Mouse (Mus musculus): ENCODE results near the gene Ercc4. TPM values are rescaled to one million over a fixed set of nuclear protein-coding genes. Genes with fewer than 3 reads are reported as not detected.

Ercc4 gene
- polyA plus RNA-seq, 1 experiment = 24.5 TPM

DNA sequence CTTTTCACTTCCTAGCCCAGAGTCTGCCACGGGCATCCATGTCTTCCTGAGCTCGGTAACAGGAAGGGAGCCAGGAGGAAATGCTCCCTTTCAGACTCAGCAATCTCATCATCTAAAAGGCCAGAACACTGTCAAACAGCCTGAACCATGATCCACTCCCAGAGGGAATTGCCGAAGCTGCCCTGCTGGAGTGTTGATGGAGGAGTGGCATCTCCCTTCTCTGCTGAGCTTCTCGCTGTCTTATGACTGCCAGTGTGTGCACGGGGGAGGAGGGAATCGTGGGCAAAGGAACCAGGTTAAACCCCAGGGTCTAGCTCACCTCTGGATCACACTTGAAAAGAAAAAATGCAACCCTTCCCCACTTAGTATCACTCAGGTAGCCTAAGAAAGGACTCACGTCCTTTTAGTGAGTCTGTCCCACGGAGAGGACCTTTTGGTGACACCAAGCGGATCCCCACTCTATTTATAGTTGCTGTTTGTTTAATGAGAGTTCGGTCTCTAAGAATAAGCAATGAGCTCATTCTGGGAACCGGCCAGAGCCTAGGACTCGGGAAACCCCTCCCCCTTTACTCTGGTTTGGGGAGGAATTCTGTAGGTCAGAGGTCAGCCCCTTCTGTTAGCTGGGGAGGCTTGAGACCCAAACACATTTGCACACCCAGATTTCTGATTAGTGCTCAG lies 80.1 kb downstream of the Ercc4 start:
- no peaks in the 10 kb centered on the region for H3K4me1 ChIP-seq (replicated peaks; ENCODE audit: control insufficient read depth, insufficient read depth, low read length)
- no peak overlapping the region for H3K27ac ChIP-seq (ENCODE audit: control insufficient read depth, insufficient read depth, low read length)
- no peak overlapping the region for H3K4me3 ChIP-seq (ENCODE audit: control insufficient read depth, insufficient read depth, low read length)
- H3K36me3 ChIP-seq (ENCODE audit: control insufficient read depth, insufficient read depth, low read length) = no peaks in the 10 kb centered on the region
- no peaks in the 10 kb centered on the region for H3K27me3 ChIP-seq (ENCODE audit: control insufficient read depth, insufficient read depth, low read length)
- WGBS = 80% methylated on average over 12 of the region's 12 CpGs
- TF ChIP-seq CTCF (IDR thresholded peaks at IDR 0.05; ENCODE audit: borderline replicate concordance, control insufficient read depth, extremely low read depth, insufficient read depth, low read length, poor library complexity) = no peak
- TF ChIP-seq POLR2A (IDR thresholded peaks at IDR 0.05; ENCODE audit: control insufficient read depth, extremely low read depth, insufficient read depth, low read length, poor library complexity) = no peak
- DNase-seq = no peak

DNA sequence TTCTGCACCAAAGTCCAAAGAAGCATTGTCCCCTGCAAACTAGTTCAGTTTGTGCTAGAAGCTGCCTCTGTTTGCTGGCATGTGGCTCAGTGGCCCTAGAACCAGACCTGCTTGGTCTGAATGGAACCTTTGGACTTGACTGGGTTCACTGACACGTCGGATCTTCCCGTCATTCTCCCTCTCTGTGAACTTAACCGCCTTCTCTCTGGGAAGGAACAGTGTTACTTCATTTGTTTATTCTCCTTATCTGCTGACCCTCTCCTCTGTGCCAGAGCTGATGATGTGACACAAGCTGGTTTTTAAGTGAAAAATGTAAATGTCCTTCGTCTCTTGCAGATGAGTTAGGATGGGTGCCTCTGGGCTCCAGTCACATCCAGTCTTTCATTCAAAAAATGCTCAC lies 81.0 kb downstream of the Ercc4 start:
- Histone ChIP-seq H3K27me3 (ENCODE audit: control insufficient read depth, insufficient read depth, low read length) (no peaks in the 10 kb centered on the region), H3K36me3 (ENCODE audit: control insufficient read depth, insufficient read depth, low read length) (no peaks in the 10 kb centered on the region), H3K4me3 (ENCODE audit: control insufficient read depth, insufficient read depth, low read length) (no peak overlapping the region), H3K27ac (ENCODE audit: control insufficient read depth, insufficient read depth, low read length) (no peak overlapping the region), H3K4me1 (replicated peaks; ENCODE audit: control insufficient read depth, insufficient read depth, low read length) (no peaks in the 10 kb centered on the region)
- TF ChIP-seq POLR2A (IDR thresholded peaks at IDR 0.05; ENCODE audit: control insufficient read depth, extremely low read depth, insufficient read depth, low read length, poor library complexity) (no peak), CTCF (IDR thresholded peaks at IDR 0.05; ENCODE audit: borderline replicate concordance, control insufficient read depth, extremely low read depth, insufficient read depth, low read length, poor library complexity) (no peak)
- WGBS = 95% methylated on average over 5 of the region's 5 CpGs
- no peak for DNase-seq

DNA sequence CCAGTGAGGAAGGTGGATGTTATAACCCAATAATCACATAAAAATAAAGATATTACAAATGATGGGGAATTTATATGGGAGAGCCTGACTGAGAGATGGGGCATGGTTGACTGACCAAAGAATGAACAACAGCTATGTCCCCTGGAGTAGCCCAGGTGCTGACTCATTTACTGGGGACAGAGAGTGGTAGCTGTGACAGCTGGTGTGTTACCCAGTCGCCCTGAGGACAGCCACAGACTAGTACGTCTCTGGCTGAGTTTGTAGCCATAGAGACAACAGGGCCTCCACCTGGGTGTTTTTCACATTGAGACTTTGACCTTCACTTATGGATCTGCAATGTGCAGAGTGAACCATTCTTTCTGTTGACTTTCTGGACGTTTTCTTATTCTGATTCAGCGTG lies 81.7 kb downstream of the Ercc4 start:
- Histone ChIP-seq H3K4me1 (replicated peaks; ENCODE audit: control insufficient read depth, insufficient read depth, low read length) (no peaks in the 10 kb centered on the region), H3K36me3 (ENCODE audit: control insufficient read depth, insufficient read depth, low read length) (no peaks in the 10 kb centered on the region), H3K4me3 (ENCODE audit: control insufficient read depth, insufficient read depth, low read length) (no peak overlapping the region), H3K27ac (ENCODE audit: control insufficient read depth, insufficient read depth, low read length) (no peak overlapping the region), H3K27me3 (ENCODE audit: control insufficient read depth, insufficient read depth, low read length) (no peaks in the 10 kb centered on the region)
- DNase-seq = no peak
- 81% methylated on average over 4 of the region's 4 CpGs for WGBS
- TF ChIP-seq CTCF (IDR thresholded peaks at IDR 0.05; ENCODE audit: borderline replicate concordance, control insufficient read depth, extremely low read depth, insufficient read depth, low read length, poor library complexity) (no peak), POLR2A (IDR thresholded peaks at IDR 0.05; ENCODE audit: control insufficient read depth, extremely low read depth, insufficient read depth, low read length, poor library complexity) (no peak)

DNA sequence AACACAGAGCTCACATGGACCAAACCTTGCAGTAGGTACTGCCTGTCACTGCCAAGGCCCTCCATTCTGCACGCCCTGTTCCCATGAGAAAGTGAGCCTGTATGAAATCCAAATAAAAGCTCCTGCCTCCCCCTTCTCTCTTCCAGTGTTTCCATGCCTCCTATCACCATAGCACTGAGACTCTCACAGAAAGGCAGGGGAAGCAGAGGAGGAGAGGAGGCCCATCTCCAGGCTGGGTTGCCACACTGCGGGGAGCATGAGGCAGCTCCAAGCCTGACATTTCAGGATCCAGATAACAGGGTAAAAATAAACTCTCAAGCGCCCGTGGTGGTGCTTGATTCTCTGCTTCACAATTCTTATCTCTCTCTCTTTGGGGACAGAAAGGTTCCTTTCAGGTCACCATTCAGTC lies 84.2 kb downstream of the Ercc4 start:
- 0 out of 2 replicates have a peak, but pooled peaks cover 2% of the 10 kb centered on the region for H3K4me1 ChIP-seq (replicated peaks; ENCODE audit: control insufficient read depth, insufficient read depth, low read length)
- H3K36me3 ChIP-seq (ENCODE audit: control insufficient read depth, insufficient read depth, low read length) = no peaks in the 10 kb centered on the region
- TF ChIP-seq CTCF (IDR thresholded peaks at IDR 0.05; ENCODE audit: borderline replicate concordance, control insufficient read depth, extremely low read depth, insufficient read depth, low read length, poor library complexity) = no peak
- TF ChIP-seq POLR2A (IDR thresholded peaks at IDR 0.05; ENCODE audit: control insufficient read depth, extremely low read depth, insufficient read depth, low read length, poor library complexity) = no peak
- H3K4me3 ChIP-seq (ENCODE audit: control insufficient read depth, insufficient read depth, low read length) = no peak overlapping the region
- H3K27ac ChIP-seq (ENCODE audit: control insufficient read depth, insufficient read depth, low read length) = no peak overlapping the region
- H3K27me3 ChIP-seq (ENCODE audit: control insufficient read depth, insufficient read depth, low read length) = no peaks in the 10 kb centered on the region
- no peak for DNase-seq
- 91% methylated on average over 4 of the region's 4 CpGs for WGBS

DNA sequence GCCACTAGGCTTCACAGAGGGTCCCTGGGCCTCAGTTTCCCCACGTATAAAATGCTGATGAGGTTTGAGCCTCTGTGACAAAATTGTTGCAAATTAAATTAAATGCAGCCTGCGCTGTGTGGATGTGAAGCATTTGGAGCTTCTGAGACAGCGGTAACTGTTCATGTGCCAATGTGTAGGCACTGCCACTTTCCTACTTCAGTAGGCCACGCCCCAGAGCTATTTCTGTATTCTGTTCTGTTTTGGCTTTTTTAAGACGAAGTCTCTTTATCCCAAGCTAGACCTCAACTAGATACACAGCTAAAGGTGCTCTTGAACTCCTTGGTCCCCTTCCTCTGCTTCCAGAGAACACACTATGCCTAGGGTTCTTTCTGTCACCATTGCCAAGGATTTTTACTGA lies 85.4 kb downstream of the Ercc4 start:
- Histone ChIP-seq H3K36me3 (ENCODE audit: control insufficient read depth, insufficient read depth, low read length) (no peaks in the 10 kb centered on the region), H3K4me1 (replicated peaks; ENCODE audit: control insufficient read depth, insufficient read depth, low read length) (peaks cover 2% of the 10 kb centered on the region; the same call in 1 of the 2 replicates), H3K27ac (ENCODE audit: control insufficient read depth, insufficient read depth, low read length) (no peak overlapping the region), H3K27me3 (ENCODE audit: control insufficient read depth, insufficient read depth, low read length) (no peaks in the 10 kb centered on the region), H3K4me3 (ENCODE audit: control insufficient read depth, insufficient read depth, low read length) (no peak overlapping the region)
- DNase-seq = no peak
- WGBS = 89% methylated on average over 5 of the region's 5 CpGs
- no peak for TF ChIP-seq CTCF (IDR thresholded peaks at IDR 0.05; ENCODE audit: borderline replicate concordance, control insufficient read depth, extremely low read depth, insufficient read depth, low read length, poor library complexity)

DNA sequence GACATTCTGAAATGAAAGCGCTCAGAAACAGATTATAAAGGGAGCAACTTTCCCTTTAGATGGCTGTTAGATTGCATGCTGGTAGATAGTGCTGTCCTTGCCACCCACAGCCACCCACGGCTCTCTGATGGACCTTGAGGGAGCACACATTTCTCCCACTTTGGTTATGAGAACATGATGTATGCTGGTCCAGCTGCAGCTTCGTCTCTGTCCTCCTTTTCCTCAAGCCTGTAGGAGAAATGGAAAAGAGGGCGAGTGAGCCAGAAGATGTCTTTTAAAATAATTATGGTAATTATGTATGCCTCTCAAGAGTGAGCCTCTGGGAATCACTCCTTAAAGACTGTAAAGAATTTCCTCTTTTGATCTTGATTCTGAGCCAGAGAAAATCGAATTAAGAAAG lies 87.1 kb downstream of the Ercc4 start:
- no peak for DNase-seq
- Histone ChIP-seq H3K27me3 (ENCODE audit: control insufficient read depth, insufficient read depth, low read length) (no peaks in the 10 kb centered on the region), H3K4me3 (ENCODE audit: control insufficient read depth, insufficient read depth, low read length) (no peak overlapping the region), H3K27ac (ENCODE audit: control insufficient read depth, insufficient read depth, low read length) (no peak overlapping the region), H3K36me3 (ENCODE audit: control insufficient read depth, insufficient read depth, low read length) (no peaks in the 10 kb centered on the region), H3K4me1 (replicated peaks; ENCODE audit: control insufficient read depth, insufficient read depth, low read length) (peaks cover 2% of the 10 kb centered on the region; the same call in 1 of the 2 replicates)
- TF ChIP-seq CTCF (IDR thresholded peaks at IDR 0.05; ENCODE audit: borderline replicate concordance, control insufficient read depth, extremely low read depth, insufficient read depth, low read length, poor library complexity) (no peak), POLR2A (IDR thresholded peaks at IDR 0.05; ENCODE audit: control insufficient read depth, extremely low read depth, insufficient read depth, low read length, poor library complexity) (no peak)
- 76% methylated on average over 5 of the region's 5 CpGs for whole genome bisulfite sequencing

DNA sequence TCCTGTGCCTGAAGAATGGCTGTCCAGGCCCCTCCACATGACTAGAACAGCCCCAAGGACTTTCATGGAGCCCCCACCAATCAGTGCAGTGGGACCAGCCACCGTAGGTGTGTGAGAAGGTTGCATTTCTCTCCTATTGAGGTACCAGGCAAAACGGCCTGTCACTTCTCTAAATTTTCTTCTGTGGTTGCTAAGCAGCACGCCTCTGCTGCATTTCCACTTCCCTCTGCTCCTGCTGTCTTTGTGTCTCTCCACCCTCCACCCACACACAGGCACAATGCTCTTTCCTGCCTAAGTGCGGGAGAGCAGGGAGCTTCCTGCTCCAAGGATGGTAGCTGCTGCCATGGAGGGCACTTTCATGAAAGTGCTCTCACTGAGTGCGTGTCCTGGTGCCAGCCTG lies 87.8 kb downstream of the Ercc4 start:
- TF ChIP-seq CTCF (IDR thresholded peaks at IDR 0.05; ENCODE audit: borderline replicate concordance, control insufficient read depth, extremely low read depth, insufficient read depth, low read length, poor library complexity) (no peak), POLR2A (IDR thresholded peaks at IDR 0.05; ENCODE audit: control insufficient read depth, extremely low read depth, insufficient read depth, low read length, poor library complexity) (no peak)
- DNase-seq = no peak
- H3K27ac ChIP-seq (ENCODE audit: control insufficient read depth, insufficient read depth, low read length) = no peak overlapping the region
- 15% methylated on average over 5 of the region's 5 CpGs for WGBS
- H3K27me3 ChIP-seq (ENCODE audit: control insufficient read depth, insufficient read depth, low read length) = no peaks in the 10 kb centered on the region
- H3K36me3 ChIP-seq (ENCODE audit: control insufficient read depth, insufficient read depth, low read length) = no peaks in the 10 kb centered on the region
- H3K4me3 ChIP-seq (ENCODE audit: control insufficient read depth, insufficient read depth, low read length) = no peak overlapping the region
- H3K4me1 ChIP-seq (replicated peaks; ENCODE audit: control insufficient read depth, insufficient read depth, low read length) = peaks cover 2% of the 10 kb centered on the region; the same call in 1 of the 2 replicates
